Mouse (Mus musculus) limb, embryonic 14.5 days (tissue): ENCODE results near the gene Defb23. TPM values are rescaled to one million over a fixed set of nuclear protein-coding genes. Genes with fewer than 3 reads are reported as not detected.

Source experiments
- ATAC-seq: fragments of 200-750 bp; cut with Nextera tagmentation; 2 replicates; pipeline ENCODE4 v1.8.0; 2017; ENCODE audit warnings: low read depth, moderate number of reproducible peaks, moderate TSS enrichment; ENCODE audit not compliant: low FRiP score
- DNase-seq: peaks from one replicate; pipeline ENCODE4 v3.0.0-alpha.2; 2015; ENCODE audit warnings: low spot score
- H3K27ac ChIP-seq: fragments of 300-500 bp; sonication (generic); replicated peaks from 2 replicates; pipeline ENCODE4 v1.5.1; 2014; ENCODE audit warnings: low read depth, mild to moderate bottlenecking, low read length, moderate library complexity, mixed read lengths
- H3K27me3 ChIP-seq: fragments of 300-500 bp; sonication (generic); 2 replicates; pipeline ENCODE4 v1.6.1; 2014; ENCODE audit warnings: low read length, mixed read lengths; ENCODE audit not compliant: control insufficient read depth, insufficient read depth
- H3K36me3 ChIP-seq: fragments of 300-500 bp; sonication (generic); 2 replicates; pipeline ENCODE4 v1.6.1; 2014; ENCODE audit warnings: mild to moderate bottlenecking, low read length, moderate library complexity, mixed read lengths; ENCODE audit not compliant: control insufficient read depth, insufficient read depth
- H3K4me1 ChIP-seq: fragments of 300-500 bp; sonication (generic); 2 replicates; pipeline ENCODE4 v1.6.1; 2014; ENCODE audit warnings: antibody characterized with exemption, low read length, mixed read lengths; ENCODE audit not compliant: control insufficient read depth, insufficient read depth
- H3K4me2 ChIP-seq: fragments of 300-500 bp; sonication (generic); replicated peaks from 2 replicates; pipeline ENCODE4 v1.6.1; 2014; ENCODE audit warnings: low read depth, mild to moderate bottlenecking, low read length, moderate library complexity; ENCODE audit not compliant: severe bottlenecking
- H3K4me3 ChIP-seq: fragments of 300-500 bp; sonication (generic); replicated peaks from 2 replicates; pipeline ENCODE4 v1.5.1; 2014; ENCODE audit warnings: low read length
- H3K9ac ChIP-seq: fragments of 300-500 bp; sonication (generic); 2 replicates; pipeline ENCODE4 v1.6.1; 2014; ENCODE audit warnings: mild to moderate bottlenecking, low read depth, low read length, moderate library complexity; ENCODE audit not compliant: severe bottlenecking
- H3K9me3 ChIP-seq: fragments of 300-500 bp; sonication (generic); 2 replicates; pipeline ENCODE4 v1.6.1; 2016; ENCODE audit warnings: low read length; ENCODE audit not compliant: control insufficient read depth
- POLR2A ChIP-seq: fragments of 200-500 bp; IDR thresholded peaks from 2 replicates; pipeline ENCODE4 v1.8.0; 2012; ENCODE audit warnings: inconsistent platforms, mild to moderate bottlenecking, moderate library complexity, borderline replicate concordance; ENCODE audit not compliant: insufficient read depth, insufficient read length; ENCODE audit errors: extremely low read depth
- WGBS: fragments of 180-500 bp; shearing (Covaris S2); extraction: QIAGEN DNeasy Blood & Tissue Kit; methylation state at CpG from one replicate; pipeline ENCODE4 v1.1.7; 2014; 5-methylcytosine and 5-hydroxymethylcytosine counted together
- polyA plus RNA-seq, 2 experiments: library from polyadenylated mRNA; depleted of rRNA in 1 of 2; stranded (reverse) in 1 of 2; unstranded in 1 of 2; fragments of >200 nt; fragmentation: Nextera tagmentation in 1 of 2; extraction: Ambion mirVana in 1 of 2; gene quantifications; 2 replicates each; pipeline versions ENCODE4 v1.2.1 to v1.2.3; 2012 to 2014

Defb23 gene
- polyA plus RNA-seq, 2 experiments = not detected

DNA sequence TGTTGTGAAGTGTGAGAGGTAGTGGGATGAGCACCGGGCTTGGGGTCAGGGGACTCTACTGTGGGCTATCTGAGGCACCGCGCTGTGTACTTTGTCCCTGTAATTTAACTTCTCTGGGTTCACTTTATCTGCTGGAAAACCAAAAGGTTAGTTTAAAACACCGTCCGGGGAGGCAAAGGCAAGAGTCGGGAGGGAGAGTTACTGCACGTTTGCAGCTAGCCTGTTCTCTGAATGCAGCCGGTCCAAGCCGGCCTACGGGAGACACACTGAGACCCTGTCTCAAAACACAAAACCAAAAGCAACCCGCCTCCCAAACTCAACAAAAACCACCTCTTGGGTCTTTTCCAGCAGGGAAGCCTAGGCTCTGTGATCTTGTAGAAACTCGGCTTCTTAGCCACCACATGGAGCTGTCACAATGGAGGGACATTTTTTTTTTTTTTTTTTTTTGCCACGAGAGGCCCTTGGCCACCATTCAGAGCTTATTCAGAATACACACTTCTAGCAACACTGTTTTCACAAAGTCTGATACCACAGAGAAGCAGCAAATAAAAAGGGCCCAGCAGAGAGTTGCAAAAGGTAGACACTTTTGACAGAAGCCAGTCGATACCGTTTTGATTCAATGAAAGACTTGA, 51.8 kb downstream of the Defb23 start:
- Histone ChIP-seq H3K27me3 (no peaks in the 10 kb centered on the region), H3K4me2 (peak overlapping the region; percentile 86), H3K4me3 (peak overlapping the region; percentile 96), H3K4me1 (peaks cover 22% of the 10 kb centered on the region), H3K36me3 (peaks cover 4% of the 10 kb centered on the region; the same call in 1 of the 2 replicates), H3K9ac (peak overlapping the region; percentile 98), H3K9me3 (peaks cover 7% of the 10 kb centered on the region; the same call in 1 of the 2 replicates), H3K27ac (peak overlapping the region; percentile 98)
- DNase-seq (no peak), ATAC-seq (no peak)
- 4% methylated on average over 15 of the region's 15 CpGs for WGBS
- TF ChIP-seq POLR2A = no peak

- DNase-seq (no peak), ATAC-seq (no peak)
- Histone ChIP-seq H3K9ac (peak overlapping the region; percentile 26), H3K36me3 (peaks cover 4% of the 10 kb centered on the region; the same call in 1 of the 2 replicates), H3K4me1 (peaks cover 22% of the 10 kb centered on the region), H3K4me3 (peak overlapping the region; percentile 96), H3K9me3 (peaks cover 7% of the 10 kb centered on the region; the same call in 1 of the 2 replicates), H3K27ac (peak overlapping the region; percentile 98), H3K4me2 (peak overlapping the region; percentile 86), H3K27me3 (no peaks in the 10 kb centered on the region)
- TF ChIP-seq POLR2A = no peak
- WGBS = 5% methylated on average over 7 of the region's 7 CpGs
These were observed 52.9 kb downstream of the Defb23 start for GRCm38 (mm10) chr2:152411471-152411870.

DNA sequence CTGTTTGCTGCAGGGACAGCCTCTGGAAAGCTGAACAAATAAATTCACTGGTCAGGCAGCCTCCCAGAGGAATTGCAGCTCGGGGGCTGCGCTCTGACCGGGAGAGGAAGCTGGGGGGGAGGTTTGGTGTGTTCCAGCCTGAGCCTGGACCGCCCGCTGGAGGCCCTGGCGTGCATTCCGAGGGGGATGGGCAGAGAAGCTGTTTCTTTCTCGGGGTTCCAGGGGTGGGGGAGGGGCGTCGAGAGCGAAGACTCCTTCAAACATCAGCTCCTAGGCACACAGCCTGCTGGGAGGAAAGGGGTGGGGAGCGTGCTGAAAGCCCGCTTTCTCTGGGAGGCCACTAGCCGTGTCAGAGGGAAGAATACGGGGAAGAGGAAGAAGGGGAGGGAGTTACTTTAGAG, 53.4 kb downstream of the Defb23 start:
- Histone ChIP-seq H3K4me2 (peak overlapping the region; percentile 86), H3K4me1 (peaks cover 24% of the 10 kb centered on the region), H3K27me3 (no peaks in the 10 kb centered on the region), H3K9ac (peak overlapping the region; percentile 26), H3K4me3 (peak overlapping the region; percentile 96), H3K9me3 (peaks cover 2% of the 10 kb centered on the region; the same call in 1 of the 2 replicates), H3K27ac (peak overlapping the region; percentile 98), H3K36me3 (peaks cover 4% of the 10 kb centered on the region; the same call in 1 of the 2 replicates)
- DNase-seq (peak; percentile 94), ATAC-seq (peak; percentile 76)
- TF ChIP-seq POLR2A = 0 out of 2 replicates have a peak, but pooled peaks have one; percentile 23
- 0% methylated on average over 14 of the region's 15 CpGs for WGBS

DNA sequence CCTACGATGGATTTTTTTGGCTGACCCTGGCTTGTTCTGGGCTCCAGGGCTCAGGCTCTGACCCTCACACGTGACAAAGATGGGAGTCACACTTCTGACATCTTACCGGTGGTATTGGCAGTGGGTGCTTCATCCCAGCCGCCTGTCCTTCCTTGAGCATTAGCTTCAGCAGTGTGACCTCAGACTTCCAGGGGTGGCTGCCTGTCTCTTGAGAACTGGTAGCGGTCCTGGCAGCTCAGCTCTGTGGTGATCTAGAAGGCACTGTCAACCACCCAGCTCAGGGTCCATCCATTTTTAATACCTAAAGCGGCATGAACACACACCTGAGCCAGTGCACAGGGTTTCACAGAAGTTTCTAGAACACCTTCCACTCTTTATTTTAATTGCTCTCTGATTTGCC, 54.6 kb downstream of the Defb23 start:
- DNase-seq = no peak
- H3K27me3 ChIP-seq = no peaks in the 10 kb centered on the region
- H3K4me1 ChIP-seq = peaks cover 27% of the 10 kb centered on the region
- peaks cover 4% of the 10 kb centered on the region; the same call in 1 of the 2 replicates for H3K36me3 ChIP-seq
- no peak for ATAC-seq
- 86% methylated on average over 6 of the region's 6 CpGs for WGBS
- no peaks in the 10 kb centered on the region for H3K9me3 ChIP-seq
- peak overlapping the region; percentile 98 for H3K27ac ChIP-seq
- no peak for TF ChIP-seq POLR2A
- H3K4me2 ChIP-seq = no peak overlapping the region
- no peak overlapping the region for H3K9ac ChIP-seq
- no peak overlapping the region for H3K4me3 ChIP-seq

Other genes with a start within 250 kb of the Defb23 start
- 69.6 and 71.6 TPM in 2 replicates for gene Csnk2a1, start 237.8 kb downstream of the Defb23 start, polyA plus RNA-seq (2012; rRNA removed)
- gene Csnk2a1, start 237.8 kb downstream of the Defb23 start, polyA plus RNA-seq (2014; fragmentation: Nextera tagmentation; extraction: Ambion mirVana) = 92.2 and 95.8 TPM in 2 replicates
- 63.1 and 71.2 TPM in 2 replicates for gene Tbc1d20, start 170.8 kb downstream of the Defb23 start, polyA plus RNA-seq (2012; rRNA removed)
- 32.0 and 39.3 TPM in 2 replicates for gene Tbc1d20, start 170.8 kb downstream of the Defb23 start, polyA plus RNA-seq (2014; fragmentation: Nextera tagmentation; extraction: Ambion mirVana)
- gene Rbck1, start 132.0 kb downstream of the Defb23 start, polyA plus RNA-seq (2012; rRNA removed) = 219 and 287 TPM in 2 replicates
- gene Rbck1, start 132.0 kb downstream of the Defb23 start, polyA plus RNA-seq (2014; fragmentation: Nextera tagmentation; extraction: Ambion mirVana) = 89.5 and 94.1 TPM in 2 replicates
- 0.77 and 0.99 TPM in 2 replicates for gene Trib3, start 120.6 kb downstream of the Defb23 start, polyA plus RNA-seq (2012; rRNA removed)
- gene Trib3, start 120.6 kb downstream of the Defb23 start, polyA plus RNA-seq (2014; fragmentation: Nextera tagmentation; extraction: Ambion mirVana) = 1.2 and 1.4 TPM in 2 replicates
- gene Nrsn2, start 88.0 kb downstream of the Defb23 start, polyA plus RNA-seq (2012; rRNA removed) = 3.6 and 4.9 TPM in 2 replicates
- gene Nrsn2, start 88.0 kb downstream of the Defb23 start, polyA plus RNA-seq (2014; fragmentation: Nextera tagmentation; extraction: Ambion mirVana) = 2.5 and 2.7 TPM in 2 replicates
- gene Sox12, start 66.6 kb downstream of the Defb23 start, polyA plus RNA-seq (2012; rRNA removed) = 48.8 and 60.7 TPM in 2 replicates
- 13.5 and 17.1 TPM in 2 replicates for gene Sox12, start 66.6 kb downstream of the Defb23 start, polyA plus RNA-seq (2014; fragmentation: Nextera tagmentation; extraction: Ambion mirVana)
- 33.5 and 35.6 TPM in 2 replicates for gene Zcchc3, start 49.6 kb downstream of the Defb23 start, polyA plus RNA-seq (2012; rRNA removed)
- gene Zcchc3, start 49.6 kb downstream of the Defb23 start, polyA plus RNA-seq (2014; fragmentation: Nextera tagmentation; extraction: Ambion mirVana) = 38.1 and 47.0 TPM in 2 replicates
- gene 6820408C15Rik, start 49.0 kb downstream of the Defb23 start, polyA plus RNA-seq (2012; rRNA removed) = 0.28 and 0.41 TPM in 2 replicates
- 0.18 and 0.30 TPM in 2 replicates for gene 6820408C15Rik, start 49.0 kb downstream of the Defb23 start, polyA plus RNA-seq (2014; fragmentation: Nextera tagmentation; extraction: Ambion mirVana)
- gene Defb20, start 12.4 kb upstream of the Defb23 start, polyA plus RNA-seq (2012; rRNA removed) = 0.12 TPM in 1 of 2 replicates, not detected in the other
- gene Defb20, start 12.4 kb upstream of the Defb23 start, polyA plus RNA-seq (2014; fragmentation: Nextera tagmentation; extraction: Ambion mirVana) = not detected in 2 replicates
- 0.13 TPM in 1 of 2 replicates, not detected in the other for gene Defb22, start 25.5 kb upstream of the Defb23 start, polyA plus RNA-seq (2012; rRNA removed)
- gene Defb22, start 25.5 kb upstream of the Defb23 start, polyA plus RNA-seq (2014; fragmentation: Nextera tagmentation; extraction: Ambion mirVana) = not detected in 2 replicates
- gene Defb26, start 47.1 kb upstream of the Defb23 start, polyA plus RNA-seq (2012; rRNA removed) = not detected in 2 replicates
- gene Defb26, start 47.1 kb upstream of the Defb23 start, polyA plus RNA-seq (2014; fragmentation: Nextera tagmentation; extraction: Ambion mirVana) = not detected in 2 replicates
- 0.61 TPM in 1 of 2 replicates, not detected in the other for gene Defb28, start 53.6 kb upstream of the Defb23 start, polyA plus RNA-seq (2012; rRNA removed)
- gene Defb28, start 53.6 kb upstream of the Defb23 start, polyA plus RNA-seq (2014; fragmentation: Nextera tagmentation; extraction: Ambion mirVana) = not detected in 2 replicates
- gene Defb29, start 75.5 kb upstream of the Defb23 start, polyA plus RNA-seq (2012; rRNA removed) = not detected in 2 replicates
- not detected in 2 replicates for gene Defb29, start 75.5 kb upstream of the Defb23 start, polyA plus RNA-seq (2014; fragmentation: Nextera tagmentation; extraction: Ambion mirVana)
- gene Gm17416, start 104.7 kb upstream of the Defb23 start, polyA plus RNA-seq (2012; rRNA removed) = not detected in 2 replicates
- not detected in 2 replicates for gene Gm17416, start 104.7 kb upstream of the Defb23 start, polyA plus RNA-seq (2014; fragmentation: Nextera tagmentation; extraction: Ambion mirVana)
- not detected in 2 replicates for gene Defb21, start 108.1 kb upstream of the Defb23 start, polyA plus RNA-seq (2012; rRNA removed)
- gene Defb21, start 108.1 kb upstream of the Defb23 start, polyA plus RNA-seq (2014; fragmentation: Nextera tagmentation; extraction: Ambion mirVana) = not detected in 2 replicates
- gene Defb19, start 115.7 kb upstream of the Defb23 start, polyA plus RNA-seq (2012; rRNA removed) = not detected in 2 replicates
- gene Defb19, start 115.7 kb upstream of the Defb23 start, polyA plus RNA-seq (2014; fragmentation: Nextera tagmentation; extraction: Ambion mirVana) = not detected in 2 replicates
- not detected in 2 replicates for gene Defb45, start 134.8 kb upstream of the Defb23 start, polyA plus RNA-seq (2012; rRNA removed)
- not detected in 2 replicates for gene Defb45, start 134.8 kb upstream of the Defb23 start, polyA plus RNA-seq (2014; fragmentation: Nextera tagmentation; extraction: Ambion mirVana)
- not detected in 2 replicates for gene Defb36, start 139.7 kb upstream of the Defb23 start, polyA plus RNA-seq (2012; rRNA removed)
- gene Defb36, start 139.7 kb upstream of the Defb23 start, polyA plus RNA-seq (2014; fragmentation: Nextera tagmentation; extraction: Ambion mirVana) = not detected in 2 replicates
- 0.68 and 0.77 TPM in 2 replicates for gene Defb25, start 158.4 kb upstream of the Defb23 start, polyA plus RNA-seq (2012; rRNA removed)
- 1.6 and 3.2 TPM in 2 replicates for gene Defb25, start 158.4 kb upstream of the Defb23 start, polyA plus RNA-seq (2014; fragmentation: Nextera tagmentation; extraction: Ambion mirVana)
- gene Rem1, start 162.3 kb upstream of the Defb23 start, polyA plus RNA-seq (2012; rRNA removed) = 3.9 and 4.7 TPM in 2 replicates
- gene Rem1, start 162.3 kb upstream of the Defb23 start, polyA plus RNA-seq (2014; fragmentation: Nextera tagmentation; extraction: Ambion mirVana) = 2.6 and 4.4 TPM in 2 replicates
- 148 and 194 TPM in 2 replicates for gene H13, start 204.8 kb upstream of the Defb23 start, polyA plus RNA-seq (2012; rRNA removed)
- gene H13, start 204.8 kb upstream of the Defb23 start, polyA plus RNA-seq (2014; fragmentation: Nextera tagmentation; extraction: Ambion mirVana) = 151 and 153 TPM in 2 replicates
- 11.8 and 18.6 TPM in 2 replicates for gene Mcts2, start 222.4 kb upstream of the Defb23 start, polyA plus RNA-seq (2012; rRNA removed)
- gene Mcts2, start 222.4 kb upstream of the Defb23 start, polyA plus RNA-seq (2014; fragmentation: Nextera tagmentation; extraction: Ambion mirVana) = 26.8 and 27.2 TPM in 2 replicates